In the genomic region with DNA sequence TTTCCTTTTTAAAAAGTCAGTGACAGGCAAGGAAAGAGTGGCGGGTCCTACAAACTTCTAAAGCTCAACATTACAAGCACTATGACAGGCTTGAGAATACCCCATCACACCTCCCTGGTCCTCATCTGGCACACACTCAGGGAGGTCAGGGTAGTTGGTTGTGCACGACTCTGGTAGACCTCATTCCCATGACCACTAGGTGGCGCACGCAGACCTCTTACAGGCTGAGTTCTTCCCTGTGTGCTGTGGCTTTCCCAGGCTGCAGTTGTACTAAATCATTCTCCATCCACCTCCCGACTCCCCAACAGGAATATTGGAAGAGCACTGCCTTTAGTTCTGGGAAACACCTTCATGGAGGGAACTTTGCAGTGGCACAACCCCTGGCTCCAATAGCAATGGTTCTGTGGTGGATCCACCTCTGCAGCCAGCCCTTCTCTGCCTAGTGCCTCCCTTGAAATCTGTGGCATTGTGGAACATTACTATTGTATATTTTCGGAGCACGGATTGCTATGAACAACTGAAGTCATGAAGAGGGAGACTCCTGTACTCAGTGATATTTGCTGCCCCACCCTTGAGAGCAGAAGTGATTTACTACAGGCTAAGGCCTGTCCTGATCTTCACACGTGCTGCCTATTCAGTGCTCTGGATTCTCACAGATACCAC, we compare ENCODE assay signal across 8 mouse cellular contexts. TPM values are rescaled to one million over a fixed set of nuclear protein-coding genes. Genes with fewer than 3 reads are reported as not detected.
A peak's percentile ranks its signal among the peaks of the same experiment; 100 is the strongest.
DNase-seq lines count a peak whose midpoint lies in the region; ATAC-seq lines count a peak whose summit lies in the region.

No protein-coding gene starts in this region.

- DNase-seq in MN1 (ENCODE audit: low spot score): peak; percentile 68
- peak; percentile 84 for DNase-seq in cerebellum, adult 9-10 months
- DNase-seq in frontal cortex, adult 2 months (ENCODE audit: extremely low spot score in 1 of 2, low spot score in 1 of 2): peak; percentile 73 to 96
- peak; percentile 94 for DNase-seq in hindbrain, embryonic 11.5 days (ENCODE audit: low spot score)
- peak; percentile 86 for DNase-seq in layer of hippocampus, adult 9-11 months
- DNase-seq in ovary, postnatal 10 days (ENCODE audit: low spot score): peak; percentile 78
- DNase-seq in thymus, postnatal 0 days (ENCODE audit: low spot score): peak; percentile 80

- no peak overlapping the region for H3K4me2 ChIP-seq in hindbrain, embryonic 11.5 days (replicated peaks; ENCODE audit: low read depth, low read length)
- no peak overlapping the region for H3K4me2 ChIP-seq in lung, embryonic 16.5 days (ENCODE audit: low read depth, low read length)

- H3K9me3 ChIP-seq in hindbrain, embryonic 11.5 days (ENCODE audit: control insufficient read depth, low read length): no peaks in the 10 kb centered on the region
- no peaks in the 10 kb centered on the region for H3K9me3 ChIP-seq in lung, embryonic 16.5 days (ENCODE audit: control insufficient read depth, low read length)

- no peak overlapping the region for H3K9ac ChIP-seq in hindbrain, embryonic 11.5 days (ENCODE audit: low read depth, low read length)
- H3K9ac ChIP-seq in lung, embryonic 16.5 days (ENCODE audit: low read length): no peak overlapping the region

- no peak overlapping the region for H3K27ac ChIP-seq in hindbrain, embryonic 11.5 days (ENCODE audit: low read depth, low read length)
- H3K27ac ChIP-seq in lung, embryonic 16.5 days (ENCODE audit: low read length): no peak overlapping the region

- no peaks in the 10 kb centered on the region for H3K36me3 ChIP-seq in hindbrain, embryonic 11.5 days (ENCODE audit: control insufficient read depth, insufficient read depth, low read length)
- H3K36me3 ChIP-seq in lung, embryonic 16.5 days (ENCODE audit: control insufficient read depth, insufficient read depth, low read length): no peaks in the 10 kb centered on the region

- peak; percentile 94 for ATAC-seq in hindbrain, embryonic 11.5 days (ENCODE audit: low FRiP score)
- ATAC-seq in lung, embryonic 16.5 days (ENCODE audit: low read depth): peak; percentile 95

- 33% methylated on average over 8 of the region's 8 CpGs for WGBS in hindbrain, embryonic 11.5 days
- WGBS in lung, embryonic 16.5 days: 26% methylated on average over 8 of the region's 8 CpGs

- no peak overlapping the region for H3K4me3 ChIP-seq in hindbrain, embryonic 11.5 days (ENCODE audit: low read depth, low read length)
- no peak overlapping the region for H3K4me3 ChIP-seq in lung, embryonic 16.5 days (ENCODE audit: low read length)

- H3K27me3 ChIP-seq in hindbrain, embryonic 11.5 days (ENCODE audit: control insufficient read depth, insufficient read depth, low read length): no peaks in the 10 kb centered on the region
- H3K27me3 ChIP-seq in lung, embryonic 16.5 days (ENCODE audit: control insufficient read depth, insufficient read depth, low read depth, low read length): no peaks in the 10 kb centered on the region

- no peaks in the 10 kb centered on the region for H3K4me1 ChIP-seq in hindbrain, embryonic 11.5 days (replicated peaks; ENCODE audit: control insufficient read depth, insufficient read depth, low read length)
- no peaks in the 10 kb centered on the region for H3K4me1 ChIP-seq in lung, embryonic 16.5 days (replicated peaks; ENCODE audit: control insufficient read depth, insufficient read depth, low read length)

RNA-seq across cellular contexts. Expression of gene Serpinb1c, which starts 5.3 kb away (rescaled TPM):
- polyA plus RNA-seq in frontal cortex, adult 2 months (2012; rRNA removed): not detected in 2 replicates
- not detected in 2 replicates for polyA plus RNA-seq in hindbrain, embryonic 11.5 days (2014; fragmentation: Nextera tagmentation; extraction: Ambion mirVana)
- polyA plus RNA-seq in lung, embryonic 16.5 days (2015; fragmentation: Nextera tagmentation; extraction: Ambion mirVana): not detected in 2 replicates
- not detected in 2 replicates for polyA plus RNA-seq in thymus, postnatal 0 days (2015; fragmentation: Nextera tagmentation; extraction: Ambion mirVana)

RNA-seq across cellular contexts. Expression of gene Serpinb1a, which starts 52.4 kb away (rescaled TPM):
- polyA plus RNA-seq in frontal cortex, adult 2 months (2012; rRNA removed): 8.0 and 10.1 TPM in 2 replicates
- 0.27 TPM in 1 of 2 replicates, not detected in the other for polyA plus RNA-seq in hindbrain, embryonic 11.5 days (2014; fragmentation: Nextera tagmentation; extraction: Ambion mirVana)
- 9.3 and 11.0 TPM in 2 replicates for polyA plus RNA-seq in lung, embryonic 16.5 days (2015; fragmentation: Nextera tagmentation; extraction: Ambion mirVana)
- polyA plus RNA-seq in thymus, postnatal 0 days (2015; fragmentation: Nextera tagmentation; extraction: Ambion mirVana): 47.2 and 50.3 TPM in 2 replicates
